Mouse (Mus musculus) hindbrain, embryonic 11.5 days (tissue): ENCODE measurements around the gene Hip1r. TPM values are rescaled to one million over a fixed set of nuclear protein-coding genes. Genes with fewer than 3 reads are reported as not detected.

ENCODE experiments used
- ATAC-seq: fragments of 200-750 bp; cut with Nextera tagmentation; 2 replicates; pipeline ENCODE4 v1.8.0; 2017; ENCODE audit warnings: mild to moderate bottlenecking, moderate TSS enrichment, moderate library complexity; ENCODE audit not compliant: low FRiP score
- DNase-seq: peaks from one replicate; pipeline ENCODE4 v3.0.0-alpha.2; 2015; ENCODE audit warnings: low spot score
- H3K27ac ChIP-seq: fragments of 300-500 bp; sonication (generic); 2 replicates; pipeline ENCODE4 v1.5.1; 2014; ENCODE audit warnings: mild to moderate bottlenecking, low read depth, low read length
- H3K27me3 ChIP-seq: fragments of 300-500 bp; sonication (generic); 2 replicates; pipeline ENCODE4 v1.6.1; 2014; ENCODE audit warnings: mild to moderate bottlenecking, low read length, moderate library complexity, mixed read lengths; ENCODE audit not compliant: control insufficient read depth, insufficient read depth
- H3K36me3 ChIP-seq: fragments of 300-500 bp; sonication (generic); 2 replicates; pipeline ENCODE4 v1.6.1; 2014; ENCODE audit warnings: mild to moderate bottlenecking, low read length, moderate library complexity, mixed read lengths; ENCODE audit not compliant: control insufficient read depth, insufficient read depth
- H3K4me1 ChIP-seq: fragments of 300-500 bp; sonication (generic); replicated peaks from 2 replicates; pipeline ENCODE4 v1.6.1; 2014; ENCODE audit warnings: low read length, mixed read lengths; ENCODE audit not compliant: control insufficient read depth, insufficient read depth
- H3K4me2 ChIP-seq: fragments of 300-500 bp; sonication (generic); replicated peaks from 2 replicates; pipeline ENCODE4 v1.6.1; 2014; ENCODE audit warnings: mild to moderate bottlenecking, low read depth, low read length
- H3K4me3 ChIP-seq: fragments of 300-500 bp; sonication (generic); 2 replicates; pipeline ENCODE4 v1.5.1; 2014; ENCODE audit warnings: low read depth, low read length
- H3K9ac ChIP-seq: fragments of 300-500 bp; sonication (generic); 2 replicates; pipeline ENCODE4 v1.6.1; 2014; ENCODE audit warnings: low read depth, low read length
- H3K9me3 ChIP-seq: fragments of 300-500 bp; sonication (generic); 2 replicates; pipeline ENCODE4 v1.6.1; 2016; ENCODE audit warnings: low read length; ENCODE audit not compliant: control insufficient read depth
- WGBS: fragments of 180-500 bp; shearing (Covaris S2); extraction: QIAGEN DNeasy Blood & Tissue Kit; methylation state at CpG from one replicate; pipeline ENCODE4 v1.1.7; 2014; 5-methylcytosine and 5-hydroxymethylcytosine counted together
- polyA plus RNA-seq: library from polyadenylated mRNA; unstranded; fragments of >200 nt; fragmentation: Nextera tagmentation; extraction: Ambion mirVana; gene quantifications from 2 replicates; pipeline ENCODE4 v1.2.1, GENCODE M21; 2014

Hip1r gene
- polyA plus RNA-seq, 1 experiment from 2014 or later: 6.0 TPM

GRCm38 (mm10) chr5:123987511-123987910 is 14.1 kb downstream of the Hip1r start:
- Histone ChIP-seq H3K36me3 (no peaks in the 10 kb centered on the region), H3K9ac (no peak overlapping the region), H3K9me3 (no peaks in the 10 kb centered on the region), H3K4me2 (no peak overlapping the region), H3K4me3 (no peak overlapping the region), H3K27ac (no peak overlapping the region), H3K4me1 (peaks cover 8% of the 10 kb centered on the region; the same call in 1 of the 2 replicates), H3K27me3 (peaks cover 12% of the 10 kb centered on the region; the same call in 1 of the 2 replicates)
- 86% methylated on average over 4 of the region's 4 CpGs for WGBS
- ATAC-seq: no peak
- DNase-seq: no peak

- peaks cover 8% of the 10 kb centered on the region; the same call in 1 of the 2 replicates for H3K4me1 ChIP-seq
- no peak overlapping the region for H3K27ac ChIP-seq
- peak; percentile 59 for DNase-seq
- H3K9me3 ChIP-seq: no peaks in the 10 kb centered on the region
- H3K36me3 ChIP-seq: no peaks in the 10 kb centered on the region
- no peak overlapping the region for H3K9ac ChIP-seq
- H3K4me2 ChIP-seq: no peak overlapping the region
- peak; percentile 72 for ATAC-seq
- peaks cover 14% of the 10 kb centered on the region; the same call in 1 of the 2 replicates for H3K27me3 ChIP-seq
- WGBS: 48% methylated on average over 20 of the region's 20 CpGs
- no peak overlapping the region for H3K4me3 ChIP-seq
These were observed 16.8 kb downstream of the Hip1r start for GRCm38 (mm10) chr5:123989941-123990885.

GRCm38 (mm10) chr5:123991321-123991720 is 17.9 kb downstream of the Hip1r start:
- Histone ChIP-seq H3K9ac (no peak overlapping the region), H3K27me3 (peaks cover 12% of the 10 kb centered on the region; the same call in 1 of the 2 replicates), H3K4me2 (no peak overlapping the region), H3K36me3 (no peaks in the 10 kb centered on the region), H3K4me3 (no peak overlapping the region), H3K4me1 (peaks cover 8% of the 10 kb centered on the region; the same call in 1 of the 2 replicates), H3K27ac (no peak overlapping the region), H3K9me3 (no peaks in the 10 kb centered on the region)
- ATAC-seq: no peak
- DNase-seq: no peak
- 81% methylated on average over 6 of the region's 6 CpGs for WGBS

GRCm38 (mm10) chr5:123992193-123992637 is 18.8 kb downstream of the Hip1r start:
- Histone ChIP-seq H3K27me3 (peaks cover 10% of the 10 kb centered on the region; the same call in 1 of the 2 replicates), H3K4me2 (no peak overlapping the region), H3K4me3 (no peak overlapping the region), H3K36me3 (no peaks in the 10 kb centered on the region), H3K27ac (no peak overlapping the region), H3K9me3 (no peaks in the 10 kb centered on the region), H3K4me1 (peaks cover 8% of the 10 kb centered on the region; the same call in 1 of the 2 replicates), H3K9ac (no peak overlapping the region)
- DNase-seq: no peak
- WGBS: 86% methylated on average over 10 of the region's 10 CpGs
- no peak for ATAC-seq

- no peaks in the 10 kb centered on the region for H3K36me3 ChIP-seq
- peaks cover 8% of the 10 kb centered on the region; the same call in 1 of the 2 replicates for H3K4me1 ChIP-seq
- DNase-seq: peak; percentile 90
- H3K27ac ChIP-seq: no peak overlapping the region
- H3K4me3 ChIP-seq: no peak overlapping the region
- no peak for ATAC-seq
- H3K9me3 ChIP-seq: no peaks in the 10 kb centered on the region
- 32% methylated on average over 5 of the region's 5 CpGs for WGBS
- peaks cover 9% of the 10 kb centered on the region; the same call in 1 of the 2 replicates for H3K27me3 ChIP-seq
- H3K9ac ChIP-seq: no peak overlapping the region
- no peak overlapping the region for H3K4me2 ChIP-seq
These were observed 19.4 kb downstream of the Hip1r start for GRCm38 (mm10) chr5:123992794-123993193.

- Histone ChIP-seq H3K4me1 (peaks cover 8% of the 10 kb centered on the region; the same call in 1 of the 2 replicates), H3K4me2 (no peak overlapping the region), H3K27ac (no peak overlapping the region), H3K36me3 (no peaks in the 10 kb centered on the region), H3K4me3 (no peak overlapping the region), H3K27me3 (peaks cover 6% of the 10 kb centered on the region; the same call in 1 of the 2 replicates), H3K9me3 (no peaks in the 10 kb centered on the region), H3K9ac (no peak overlapping the region)
- WGBS: 74% methylated on average over 7 of the region's 7 CpGs
- ATAC-seq (no peak), DNase-seq (no peak)
These were observed 20.0 kb downstream of the Hip1r start for GRCm38 (mm10) chr5:123993263-123994036.

- no peak overlapping the region for H3K27ac ChIP-seq
- peaks cover 6% of the 10 kb centered on the region; the same call in 1 of the 2 replicates for H3K27me3 ChIP-seq
- H3K4me3 ChIP-seq: no peak overlapping the region
- no peak overlapping the region for H3K4me2 ChIP-seq
- H3K9me3 ChIP-seq: no peaks in the 10 kb centered on the region
- ATAC-seq (no peak), DNase-seq (no peak)
- H3K4me1 ChIP-seq: peaks cover 6% of the 10 kb centered on the region; the same call in 1 of the 2 replicates
- no peaks in the 10 kb centered on the region for H3K36me3 ChIP-seq
- 96% methylated on average over 7 of the region's 7 CpGs for WGBS
- H3K9ac ChIP-seq: no peak overlapping the region
These were observed 21.0 kb downstream of the Hip1r start for GRCm38 (mm10) chr5:123994468-123994867.

GRCm38 (mm10) chr5:123995388-123995787 is 22.0 kb downstream of the Hip1r start:
- Histone ChIP-seq H3K9me3 (no peaks in the 10 kb centered on the region), H3K4me1 (0 out of 2 replicates have a peak, but pooled peaks cover 4% of the 10 kb centered on the region), H3K4me2 (no peak overlapping the region), H3K27me3 (peaks cover 6% of the 10 kb centered on the region; the same call in 1 of the 2 replicates), H3K4me3 (no peak overlapping the region), H3K9ac (no peak overlapping the region), H3K36me3 (no peaks in the 10 kb centered on the region), H3K27ac (no peak overlapping the region)
- DNase-seq (no peak), ATAC-seq (no peak)
- WGBS: 77% methylated on average over 6 of the region's 6 CpGs
